Mouse (Mus musculus) left cerebral cortex, adult 8-10 months (tissue): ENCODE measurements around the gene Unc5c. TPM values are rescaled to one million over a fixed set of nuclear protein-coding genes. Genes with fewer than 3 reads are reported as not detected.

Experiments
- DNase-seq, 2 experiments: peaks; one replicate each; pipeline ENCODE4 v3.0.0; 2022; ENCODE audit warnings: low spot score in 2 of 2
- total RNA-seq, 4 experiments: library from RNA; stranded (reverse); gene quantifications; 2 replicates each; pipeline ENCODE4 v1.2.4; 2022

Gene Unc5c
- total RNA-seq, 4 experiments from 2014 or later: 27.4 to 29.4 (median 28.6) TPM

- DNase-seq: no peak
Measured at GRCm38 (mm10) chr3:141701381-141701909, 236.4 kb downstream of the Unc5c start.

- no peak for DNase-seq
Measured at GRCm38 (mm10) chr3:141711601-141712000, 246.6 kb downstream of the Unc5c start.

GRCm38 (mm10) chr3:141716371-141716770 is 251.4 kb downstream of the Unc5c start:
- DNase-seq: no peak

- no peak for DNase-seq
Measured at GRCm38 (mm10) chr3:141719050-141719449, 254.0 kb downstream of the Unc5c start.

- DNase-seq: no peak
Measured at GRCm38 (mm10) chr3:141724499-141724898, 259.5 kb downstream of the Unc5c start.

GRCm38 (mm10) chr3:141725432-141725831 is 260.4 kb downstream of the Unc5c start:
- DNase-seq: no peak

- DNase-seq: no peak
Measured at GRCm38 (mm10) chr3:141733844-141734243, 268.8 kb downstream of the Unc5c start.

GRCm38 (mm10) chr3:141735285-141735684 is 270.3 kb downstream of the Unc5c start:
- DNase-seq: no peak

GRCm38 (mm10) chr3:141745322-141745721 is 280.3 kb downstream of the Unc5c start:
- no peak for DNase-seq

- DNase-seq: no peak
Measured at GRCm38 (mm10) chr3:141748694-141749381, 283.8 kb downstream of the Unc5c start.

- DNase-seq: no peak
Measured at GRCm38 (mm10) chr3:141752172-141752571, 287.2 kb downstream of the Unc5c start.

GRCm38 (mm10) chr3:141757259-141757658 is 292.2 kb downstream of the Unc5c start:
- no peak for DNase-seq

- no peak for DNase-seq
Measured at GRCm38 (mm10) chr3:141778411-141778919, 313.4 kb downstream of the Unc5c start.

GRCm38 (mm10) chr3:141779186-141779585 is 314.2 kb downstream of the Unc5c start:
- DNase-seq: no peak

- DNase-seq: no peak
Measured at GRCm38 (mm10) chr3:141782553-141782952, 317.5 kb downstream of the Unc5c start.

GRCm38 (mm10) chr3:141791026-141791780 is 326.2 kb downstream of the Unc5c start:
- DNase-seq: no peak

- DNase-seq: no peak
Measured at GRCm38 (mm10) chr3:141792106-141792505, 327.1 kb downstream of the Unc5c start.

GRCm38 (mm10) chr3:141793755-141794154 is 328.7 kb downstream of the Unc5c start:
- DNase-seq: no peak

GRCm38 (mm10) chr3:141794371-141794770 is 329.4 kb downstream of the Unc5c start:
- DNase-seq: no peak

GRCm38 (mm10) chr3:141797372-141797771 is 332.4 kb downstream of the Unc5c start:
- no peak for DNase-seq

GRCm38 (mm10) chr3:141797789-141798188 is 332.8 kb downstream of the Unc5c start:
- DNase-seq: no peak

- DNase-seq: no peak
Measured at GRCm38 (mm10) chr3:141804133-141804532, 339.1 kb downstream of the Unc5c start.
